Mouse (Mus musculus) hindbrain, embryonic 11.5 days (tissue): Measurements from ENCODE around the gene Cdc14b. TPM values are rescaled to one million over a fixed set of nuclear protein-coding genes. Genes with fewer than 3 reads are reported as not detected.

Experiments used
- ATAC-seq: fragments of 200-750 bp; cut with Nextera tagmentation; 2 replicates; pipeline ENCODE4 v1.8.0; 2017; ENCODE audit warnings: mild to moderate bottlenecking, moderate TSS enrichment, moderate library complexity; ENCODE audit not compliant: low FRiP score
- DNase-seq: peaks from one replicate; pipeline ENCODE4 v3.0.0-alpha.2; 2015; ENCODE audit warnings: low spot score
- H3K27ac ChIP-seq: fragments of 300-500 bp; sonication (generic); 2 replicates; pipeline ENCODE4 v1.5.1; 2014; ENCODE audit warnings: mild to moderate bottlenecking, low read depth, low read length
- H3K27me3 ChIP-seq: fragments of 300-500 bp; sonication (generic); 2 replicates; pipeline ENCODE4 v1.6.1; 2014; ENCODE audit warnings: mild to moderate bottlenecking, low read length, moderate library complexity, mixed read lengths; ENCODE audit not compliant: control insufficient read depth, insufficient read depth
- H3K36me3 ChIP-seq: fragments of 300-500 bp; sonication (generic); 2 replicates; pipeline ENCODE4 v1.6.1; 2014; ENCODE audit warnings: mild to moderate bottlenecking, low read length, moderate library complexity, mixed read lengths; ENCODE audit not compliant: control insufficient read depth, insufficient read depth
- H3K4me1 ChIP-seq: fragments of 300-500 bp; sonication (generic); replicated peaks from 2 replicates; pipeline ENCODE4 v1.6.1; 2014; ENCODE audit warnings: low read length, mixed read lengths; ENCODE audit not compliant: control insufficient read depth, insufficient read depth
- H3K4me2 ChIP-seq: fragments of 300-500 bp; sonication (generic); replicated peaks from 2 replicates; pipeline ENCODE4 v1.6.1; 2014; ENCODE audit warnings: mild to moderate bottlenecking, low read depth, low read length
- H3K4me3 ChIP-seq: fragments of 300-500 bp; sonication (generic); 2 replicates; pipeline ENCODE4 v1.5.1; 2014; ENCODE audit warnings: low read depth, low read length
- H3K9ac ChIP-seq: fragments of 300-500 bp; sonication (generic); 2 replicates; pipeline ENCODE4 v1.6.1; 2014; ENCODE audit warnings: low read depth, low read length
- H3K9me3 ChIP-seq: fragments of 300-500 bp; sonication (generic); 2 replicates; pipeline ENCODE4 v1.6.1; 2016; ENCODE audit warnings: low read length; ENCODE audit not compliant: control insufficient read depth
- WGBS: fragments of 180-500 bp; shearing (Covaris S2); extraction: QIAGEN DNeasy Blood & Tissue Kit; methylation state at CpG from one replicate; pipeline ENCODE4 v1.1.7; 2014; 5-methylcytosine and 5-hydroxymethylcytosine counted together
- polyA plus RNA-seq: library from polyadenylated mRNA; unstranded; fragments of >200 nt; fragmentation: Nextera tagmentation; extraction: Ambion mirVana; gene quantifications from 2 replicates; pipeline ENCODE4 v1.2.1, GENCODE M21; 2014

The Cdc14b gene
- polyA plus RNA-seq, 1 experiment from 2014 or later, result 14.9 TPM

- Histone ChIP-seq H3K4me1 (no peaks in the 10 kb centered on the region), H3K36me3 (no peaks in the 10 kb centered on the region), H3K9ac (peak within 1 kb of the TSS; percentile 60), H3K27ac (peak within 1 kb of the TSS; percentile 87), H3K27me3 (no peaks in the 10 kb centered on the region), H3K9me3 (no peaks in the 10 kb centered on the region), H3K4me2 (peak within 1 kb of the TSS; percentile 63), H3K4me3 (peak within 1 kb of the TSS; percentile 66)
- DNase-seq (peak; percentile 93), ATAC-seq (peak; percentile 94)
- under 1% methylated on average over 71 of the region's 74 CpGs for WGBS
Observed at GRCm38 (mm10) chr13:64312024-64312915, 37.2 kb upstream of the Cdc14b start, which contains the start of gene Aaed1. Gene Aaed1, minus strand, starts transcription at chr13:64312710.

GRCm38 (mm10) chr13:64311266-64311665 lies 36.2 kb upstream of the Cdc14b start:
- Histone ChIP-seq H3K4me3 (no peak overlapping the region), H3K4me2 (no peak overlapping the region; the same call in 1 of the 2 replicates), H3K36me3 (no peaks in the 10 kb centered on the region), H3K27me3 (no peaks in the 10 kb centered on the region), H3K27ac (no peak overlapping the region), H3K9ac (no peak overlapping the region), H3K9me3 (no peaks in the 10 kb centered on the region), H3K4me1 (no peaks in the 10 kb centered on the region)
- DNase-seq (no peak), ATAC-seq (no peak)
- WGBS, result 88% methylated on average over 1 of the region's 1 CpGs

- H3K9me3 ChIP-seq, result no peaks in the 10 kb centered on the region
- ATAC-seq (no peak), DNase-seq (no peak)
- no peak overlapping the region for H3K9ac ChIP-seq
- no peak overlapping the region for H3K4me2 ChIP-seq
- no peaks in the 10 kb centered on the region for H3K36me3 ChIP-seq
- H3K4me1 ChIP-seq, result no peaks in the 10 kb centered on the region
- WGBS, result 81% methylated on average over 6 of the region's 6 CpGs
- H3K27ac ChIP-seq, result no peak overlapping the region
- H3K4me3 ChIP-seq, result no peak overlapping the region
- H3K27me3 ChIP-seq, result no peaks in the 10 kb centered on the region
Observed at GRCm38 (mm10) chr13:64310585-64310984, 35.5 kb upstream of the Cdc14b start.

- WGBS, result 92% methylated on average over 11 of the region's 11 CpGs
- H3K36me3 ChIP-seq, result no peaks in the 10 kb centered on the region
- no peak for ATAC-seq
- no peaks in the 10 kb centered on the region for H3K27me3 ChIP-seq
- DNase-seq, result no peak
- no peak overlapping the region for H3K9ac ChIP-seq
- no peak overlapping the region for H3K27ac ChIP-seq
- no peak overlapping the region for H3K4me3 ChIP-seq
- H3K9me3 ChIP-seq, result no peaks in the 10 kb centered on the region
- H3K4me2 ChIP-seq, result no peak overlapping the region
- H3K4me1 ChIP-seq, result no peaks in the 10 kb centered on the region
Observed at GRCm38 (mm10) chr13:64309842-64310241, 34.8 kb upstream of the Cdc14b start.

GRCm38 (mm10) chr13:64309036-64309435 lies 33.9 kb upstream of the Cdc14b start:
- Histone ChIP-seq H3K4me3 (no peak overlapping the region), H3K9me3 (no peaks in the 10 kb centered on the region), H3K27ac (no peak overlapping the region), H3K4me1 (no peaks in the 10 kb centered on the region), H3K9ac (no peak overlapping the region), H3K27me3 (no peaks in the 10 kb centered on the region), H3K4me2 (no peak overlapping the region), H3K36me3 (no peaks in the 10 kb centered on the region)
- WGBS, result 78% methylated on average over 5 of the region's 5 CpGs
- DNase-seq (no peak), ATAC-seq (no peak)

GRCm38 (mm10) chr13:64307508-64307907 lies 32.4 kb upstream of the Cdc14b start:
- DNase-seq (no peak), ATAC-seq (no peak)
- Histone ChIP-seq H3K9me3 (no peaks in the 10 kb centered on the region), H3K4me1 (no peaks in the 10 kb centered on the region), H3K27ac (no peak overlapping the region), H3K27me3 (no peaks in the 10 kb centered on the region), H3K4me2 (no peak overlapping the region), H3K9ac (no peak overlapping the region), H3K36me3 (no peaks in the 10 kb centered on the region), H3K4me3 (no peak overlapping the region)
- 87% methylated on average over 5 of the region's 5 CpGs for WGBS

- Histone ChIP-seq H3K36me3 (no peaks in the 10 kb centered on the region), H3K4me1 (no peaks in the 10 kb centered on the region), H3K4me3 (no peak overlapping the region), H3K4me2 (no peak overlapping the region), H3K27me3 (no peaks in the 10 kb centered on the region), H3K9me3 (no peaks in the 10 kb centered on the region), H3K27ac (no peak overlapping the region), H3K9ac (no peak overlapping the region)
- DNase-seq, result peak; percentile 75
- peak; percentile 42; the same call in 1 of the 2 replicates for ATAC-seq
- WGBS, result 73% methylated on average over 3 of the region's 3 CpGs
Observed at GRCm38 (mm10) chr13:64306078-64306477, 31.0 kb upstream of the Cdc14b start.

- ATAC-seq (no peak), DNase-seq (no peak)
- Histone ChIP-seq H3K27ac (no peak overlapping the region), H3K36me3 (no peaks in the 10 kb centered on the region), H3K9ac (no peak overlapping the region), H3K4me2 (no peak overlapping the region), H3K27me3 (no peaks in the 10 kb centered on the region), H3K4me3 (no peak overlapping the region), H3K9me3 (no peaks in the 10 kb centered on the region), H3K4me1 (no peaks in the 10 kb centered on the region)
- WGBS, result 94% methylated on average over 1 of the region's 1 CpGs
Observed at GRCm38 (mm10) chr13:64299069-64299468, 24.0 kb upstream of the Cdc14b start.

- Histone ChIP-seq H3K9ac (no peak overlapping the region), H3K9me3 (no peaks in the 10 kb centered on the region), H3K4me2 (no peak overlapping the region), H3K36me3 (no peaks in the 10 kb centered on the region), H3K4me1 (no peaks in the 10 kb centered on the region), H3K27me3 (no peaks in the 10 kb centered on the region), H3K4me3 (no peak overlapping the region), H3K27ac (no peak overlapping the region)
- no peak for DNase-seq
- WGBS, result 45% methylated on average over 4 of the region's 4 CpGs
- no peak for ATAC-seq
Observed at GRCm38 (mm10) chr13:64286791-64287190, 11.7 kb upstream of the Cdc14b start.
